Mouse (Mus musculus) embryo, embryonic 9.5 days (tissue): ENCODE data around the gene Ldlr.
"Not testable (repeated sequence)": the region's sequence is repeated elsewhere in the genome, so short reads cannot be mapped to it uniquely, and the experiment has no call there.

Experiments
- DNase-seq: peaks from one replicate; pipeline ENCODE4 v3.0.0-alpha.2; 2017; ENCODE audit errors: extremely low spot score

The Ldlr gene

DNA sequence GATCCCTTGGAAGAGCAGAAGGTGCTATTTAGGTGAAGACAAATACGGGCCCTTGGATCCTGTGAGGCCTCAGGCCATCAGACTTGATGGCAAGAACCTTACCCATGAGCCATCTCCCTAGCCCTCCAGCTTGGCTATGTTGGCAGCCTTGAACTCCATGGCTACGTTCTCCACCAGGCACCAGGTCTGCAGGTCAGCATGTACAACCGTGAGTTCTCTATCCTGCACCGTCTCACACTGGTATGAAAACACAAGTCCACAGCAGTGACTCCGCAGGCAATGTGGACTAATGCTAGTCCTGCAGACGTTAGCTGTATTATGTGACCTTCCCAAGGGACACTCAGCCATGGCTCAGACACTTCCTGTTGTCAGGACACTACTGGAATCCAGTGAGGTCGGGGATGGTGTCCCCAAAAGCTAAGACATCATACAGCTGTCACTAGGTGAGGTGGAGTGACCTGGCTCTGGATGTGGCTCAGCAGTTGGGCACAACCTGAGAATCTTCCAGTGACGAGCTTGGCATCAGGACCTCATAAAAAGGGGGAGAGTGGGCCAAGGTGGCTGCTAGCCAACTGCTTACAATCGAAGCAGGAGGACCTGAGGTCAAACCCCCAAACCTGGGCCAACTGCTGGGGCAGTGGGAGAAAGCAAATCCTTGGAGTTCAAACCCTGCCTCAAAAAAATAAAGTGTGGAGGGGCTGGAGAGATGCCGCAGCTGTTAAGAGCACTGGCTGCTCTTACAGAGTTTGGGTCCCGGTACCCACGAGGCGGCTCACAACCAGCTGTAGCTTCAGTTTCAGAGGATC, 31.4 kb downstream of the Ldlr start:
- DNase-seq = no peak

DNA sequence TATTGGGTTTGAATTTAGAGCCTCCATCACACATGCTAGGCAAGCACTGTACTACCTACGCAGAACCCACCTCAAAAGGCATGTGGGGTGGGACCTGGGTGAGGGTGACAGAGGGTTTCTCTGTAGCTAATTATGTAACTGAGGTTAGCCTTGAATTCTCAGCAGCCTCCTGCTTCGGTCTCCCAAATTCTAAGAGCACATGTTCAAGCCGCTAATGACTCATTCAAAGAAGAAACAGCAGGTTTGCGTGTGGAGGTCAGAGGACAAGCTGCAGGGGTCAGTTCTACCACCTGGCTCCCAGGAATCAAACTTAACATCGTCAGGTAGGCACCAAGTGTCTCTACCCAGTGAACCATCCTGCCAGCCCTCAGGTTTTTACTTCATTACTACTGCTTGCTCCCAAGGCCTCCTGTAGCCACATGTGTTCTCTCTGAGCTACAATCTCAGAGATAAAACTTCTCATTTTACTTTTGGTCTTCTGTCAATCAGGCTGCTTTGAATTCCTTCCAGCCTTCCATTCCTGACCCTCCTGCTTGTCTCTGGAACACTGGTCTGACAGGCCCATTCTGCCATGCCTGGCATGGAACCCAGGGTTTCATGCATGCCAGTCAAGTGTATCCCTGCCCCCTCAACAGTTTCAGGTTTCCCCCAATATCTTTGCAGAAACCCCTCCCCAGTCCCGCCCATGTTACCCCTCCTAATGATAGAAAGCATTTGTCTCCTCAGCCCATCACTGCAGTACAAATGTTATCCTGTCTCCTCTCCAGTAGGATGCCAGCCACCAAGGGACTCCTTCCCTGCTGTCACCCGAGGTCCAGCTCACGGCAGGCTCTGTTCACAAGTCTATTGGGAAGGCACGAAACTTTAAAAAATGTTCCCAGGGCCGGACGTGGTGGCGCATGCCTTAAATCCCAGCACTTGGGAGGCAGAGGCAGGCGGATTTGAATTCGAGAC, 35.6 kb downstream of the Ldlr start:
- peak; percentile 25 for DNase-seq

DNA sequence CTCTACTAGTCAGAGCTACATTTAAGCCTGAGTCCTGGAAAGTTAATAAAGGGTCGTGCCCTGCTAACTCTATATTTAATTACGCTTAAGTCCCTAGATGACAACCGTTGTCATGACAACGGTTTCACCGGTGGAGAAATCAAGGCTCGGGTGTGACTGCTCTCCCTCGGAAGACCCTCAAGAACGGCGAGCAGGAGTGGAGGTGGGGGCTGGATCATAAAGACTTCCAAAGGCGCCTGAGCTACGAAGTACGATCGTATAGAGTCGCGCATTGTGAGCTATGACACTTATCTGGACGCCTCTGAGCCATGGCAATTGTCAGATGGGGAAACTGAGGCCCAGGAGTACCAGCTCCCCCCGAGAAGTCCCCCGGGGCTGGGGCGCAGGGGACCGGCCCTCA, 36.4 kb downstream of the Ldlr start:
- DNase-seq = no peak

DNA sequence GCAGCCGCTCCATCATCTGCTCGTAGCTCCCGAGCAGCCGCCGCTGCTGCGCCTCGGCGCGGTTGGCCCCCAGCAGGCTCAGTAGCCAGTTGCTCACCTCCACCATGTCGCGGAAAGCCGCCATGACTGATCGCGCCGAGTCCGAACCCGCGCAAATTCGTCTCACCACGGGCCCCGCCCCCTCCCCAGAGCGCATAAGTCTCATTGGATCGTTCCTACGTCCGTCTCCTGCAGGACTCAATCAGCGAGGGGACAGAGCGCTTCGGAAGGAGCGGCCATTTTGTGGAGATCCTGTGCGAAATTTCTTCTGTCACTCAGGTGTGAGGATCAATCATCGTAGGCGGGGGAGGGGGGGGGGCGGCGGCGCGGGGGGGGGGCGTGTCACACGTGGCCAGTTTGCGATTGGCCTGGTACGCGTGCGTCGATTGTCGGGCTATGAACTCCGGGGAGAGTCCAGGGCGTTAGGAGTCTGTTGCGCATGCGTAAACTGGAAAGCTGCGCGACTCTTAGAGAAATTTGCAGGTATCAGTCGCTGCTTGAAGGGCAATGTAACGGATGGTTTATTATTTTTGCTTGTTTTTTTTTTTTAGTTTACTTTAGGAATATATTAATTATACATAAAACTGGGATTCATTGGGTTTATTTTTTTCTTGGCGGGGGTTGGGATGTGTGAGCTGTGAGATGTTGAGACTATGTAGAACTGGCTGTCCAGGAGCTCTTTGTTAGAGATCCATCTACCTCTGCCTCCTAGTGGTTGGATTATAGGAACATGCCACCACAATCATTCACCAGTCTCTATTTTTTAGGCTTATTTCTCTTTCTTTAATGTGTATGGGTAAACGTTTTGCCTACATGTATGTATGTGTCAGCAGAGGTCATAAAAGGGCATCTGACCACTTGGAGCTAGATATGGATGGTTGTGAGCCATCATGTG, 37.1 kb downstream of the Ldlr start, which contains the start of gene Spc24:
Gene Spc24 (minus strand): TSS at position 149 of the 934 bp plus-strand sequence.
- peak; percentile 98 for DNase-seq

DNA sequence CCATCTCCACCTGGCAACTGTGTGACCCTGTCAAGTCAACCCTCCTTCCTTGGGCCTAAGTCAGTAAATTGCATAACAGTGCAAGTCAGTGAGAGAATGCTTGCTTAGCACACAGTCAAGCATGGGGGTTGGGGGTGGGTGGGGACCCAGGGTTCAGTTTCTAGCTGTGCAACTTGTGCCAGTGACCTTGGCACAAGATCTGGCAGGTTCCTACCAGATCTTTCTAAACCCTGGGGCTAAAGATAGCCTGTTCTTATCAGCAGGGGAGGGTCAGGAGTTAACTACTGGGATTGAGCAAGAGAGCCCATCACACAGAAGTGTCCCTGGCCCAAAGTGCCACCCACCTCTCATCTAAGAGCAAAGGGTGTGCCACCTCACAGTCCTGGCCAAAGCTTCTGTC, 38.9 kb downstream of the Ldlr start:
- DNase-seq = no peak

DNA sequence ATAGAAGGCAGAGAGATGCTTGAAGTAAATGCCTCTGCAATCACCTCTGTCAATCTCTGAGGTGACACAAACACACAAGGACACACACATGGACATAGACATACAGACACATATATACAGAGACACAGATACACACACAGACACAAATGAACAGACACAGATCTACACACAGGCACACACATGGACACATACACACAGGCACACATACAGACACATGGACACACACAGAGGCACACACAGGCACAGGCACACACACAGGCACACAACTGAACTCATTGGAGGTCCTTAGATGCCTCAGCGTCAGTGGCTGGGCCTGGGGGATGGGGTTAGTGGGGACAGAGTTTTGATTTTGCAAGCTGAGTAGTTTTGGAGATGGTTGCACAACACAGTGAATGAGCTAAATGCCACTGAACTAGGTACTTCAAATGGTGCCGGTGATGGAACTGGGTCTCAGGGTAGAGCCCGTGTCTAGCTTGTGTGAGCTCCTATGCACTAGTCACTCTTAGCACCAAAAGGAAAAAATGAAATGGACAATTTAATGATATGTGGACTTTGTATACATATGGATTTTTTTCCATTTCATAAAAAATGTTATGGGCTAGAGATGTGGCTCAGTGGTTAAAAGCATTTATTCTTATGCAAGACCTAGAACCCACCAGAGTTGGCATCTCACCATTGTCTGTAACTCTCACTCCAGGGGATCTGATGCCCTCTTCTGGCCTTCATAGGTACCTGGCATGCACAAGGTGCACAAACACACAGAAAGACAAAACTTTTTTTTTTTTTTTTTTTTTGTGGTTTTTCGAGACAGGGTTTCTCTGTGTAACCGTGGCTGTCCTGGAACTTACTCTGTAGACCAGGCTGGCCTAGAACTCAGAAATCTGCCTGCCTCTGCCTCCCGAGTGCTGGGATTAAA, 41.1 kb downstream of the Ldlr start:
- DNase-seq = no peak

DNA sequence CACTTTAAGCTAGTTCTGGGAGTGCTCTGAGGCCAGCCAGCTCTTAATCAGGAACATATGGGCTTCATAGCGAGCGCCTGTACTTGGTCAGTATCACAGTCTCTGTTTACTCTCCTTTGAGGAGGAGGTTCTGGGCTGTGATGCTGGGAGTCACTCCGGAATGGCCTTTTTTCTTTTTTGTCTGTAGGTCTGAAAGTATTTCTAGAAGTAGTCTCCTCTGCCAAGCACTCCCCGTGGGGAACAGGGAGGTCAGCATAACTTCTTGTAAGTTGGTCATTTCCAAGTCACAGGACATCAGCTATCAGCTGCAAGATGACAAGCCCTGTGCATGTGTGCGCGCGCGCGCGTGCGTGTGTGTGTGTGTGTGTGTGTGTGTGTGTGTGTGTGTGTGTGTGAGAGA, 44.6 kb downstream of the Ldlr start:
- DNase-seq = no peak

DNA sequence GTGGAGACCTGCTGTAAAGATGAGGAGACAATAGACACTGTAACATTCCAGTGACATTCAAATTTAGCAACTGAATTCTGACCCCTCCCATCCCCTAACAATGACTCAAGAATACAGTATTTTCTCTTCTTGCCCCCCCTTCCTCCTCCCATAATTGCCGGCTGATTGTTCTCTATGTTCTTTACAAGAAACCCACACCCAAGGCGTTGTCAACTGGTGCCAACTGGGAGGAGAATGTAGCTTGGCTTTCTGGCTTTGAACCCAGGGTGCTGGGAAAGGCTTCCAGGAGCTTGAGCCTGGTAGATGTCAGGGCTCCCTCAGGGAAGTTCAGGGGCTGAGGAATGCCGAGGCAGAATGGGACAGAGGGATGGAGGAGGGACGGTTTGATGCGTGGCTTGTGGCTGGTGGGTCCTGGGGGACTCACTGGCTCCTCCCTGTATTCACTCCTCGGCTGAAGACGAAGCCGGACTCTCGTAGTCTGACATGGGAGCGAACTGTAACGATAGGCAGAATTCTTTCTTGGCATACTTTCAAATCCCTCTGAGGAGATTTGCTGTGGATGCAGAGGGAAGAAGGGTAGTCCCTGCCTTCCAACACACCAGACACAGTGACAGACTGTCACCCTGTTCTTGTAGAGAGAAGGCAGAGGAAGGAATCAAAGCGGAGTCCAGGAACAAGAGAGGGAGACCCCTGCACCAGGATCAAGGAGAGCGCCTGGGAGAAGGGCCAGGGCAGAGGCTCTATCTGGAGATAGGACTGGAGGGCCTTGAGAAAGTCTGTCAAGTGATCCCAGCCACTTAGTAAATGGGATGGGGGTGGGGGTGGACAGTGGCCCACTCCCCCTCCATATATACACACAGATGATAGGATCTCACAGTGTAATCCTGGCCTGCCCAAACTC, 45.5 kb downstream of the Ldlr start:
- no peak for DNase-seq

DNA sequence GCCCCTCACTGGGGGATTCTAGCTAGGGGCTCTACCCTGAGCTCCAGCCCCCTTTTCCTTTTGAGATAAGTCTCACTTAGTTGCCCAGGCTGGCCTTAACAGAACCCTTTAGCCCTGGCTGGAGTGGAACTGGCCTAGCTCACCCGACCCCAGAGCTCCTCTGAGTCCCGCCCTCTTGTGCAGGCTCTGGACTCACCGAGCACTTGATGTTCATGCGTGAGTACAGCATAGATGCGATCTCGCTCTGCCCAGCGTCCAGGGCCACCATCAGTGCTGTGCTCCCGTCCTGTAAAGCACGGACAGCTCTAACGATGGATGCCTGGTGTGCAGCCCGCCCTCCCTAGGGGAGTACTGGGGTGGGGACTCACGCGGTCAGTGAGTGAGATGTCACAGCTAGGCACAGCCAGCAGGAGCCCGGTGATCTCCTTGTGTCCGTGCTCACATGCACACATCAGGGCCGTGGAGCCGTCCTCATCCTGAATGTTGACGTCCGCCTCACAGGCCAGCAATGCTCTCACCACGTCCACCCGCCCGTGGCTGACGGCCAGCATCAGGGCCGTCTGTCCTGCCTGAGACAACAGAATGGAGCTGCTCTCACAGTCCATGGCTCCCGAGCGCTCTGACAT, 46.4 kb downstream of the Ldlr start:
- no peak for DNase-seq

DNA sequence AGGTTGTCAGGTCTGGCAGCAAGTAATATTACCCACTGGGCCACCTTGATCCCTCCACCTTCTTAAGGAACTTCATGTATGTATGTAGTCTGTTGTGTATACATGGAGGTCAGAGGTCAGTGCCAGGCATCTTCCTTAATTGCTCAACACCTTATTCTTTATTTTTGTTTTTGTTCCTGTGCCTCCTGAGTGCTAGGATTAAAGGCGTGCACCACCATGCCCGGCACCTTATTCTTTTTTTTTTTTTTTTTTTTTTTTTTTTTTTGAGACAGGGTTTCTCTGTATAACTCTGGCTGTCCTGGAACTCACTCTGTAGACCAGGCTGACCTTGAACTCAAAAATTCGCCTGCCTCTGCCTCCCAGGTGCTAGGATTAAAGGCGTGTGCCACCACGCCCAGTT, 50.1 kb downstream of the Ldlr start:
- DNase-seq = not testable (repeated sequence)

DNA sequence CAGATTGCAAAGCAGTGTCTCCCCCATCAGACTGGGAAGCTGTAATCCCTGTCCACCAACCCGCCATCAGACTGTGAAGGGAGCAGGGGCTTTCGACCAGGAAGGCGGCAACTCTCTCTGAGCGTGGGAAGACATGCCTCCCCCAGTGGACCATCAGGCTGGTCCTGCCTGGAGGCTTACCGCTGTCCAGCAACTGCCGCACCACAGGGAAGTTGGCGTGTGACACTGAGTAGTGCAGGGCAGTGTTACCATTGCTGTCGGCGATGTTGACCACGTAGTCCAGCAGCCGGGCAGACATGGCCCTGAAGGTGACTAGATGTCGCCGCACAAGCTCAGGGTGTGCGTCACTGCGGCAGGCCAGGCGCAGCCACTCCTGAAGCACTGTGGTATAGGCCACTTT, 51.1 kb downstream of the Ldlr start:
- DNase-seq = no peak

DNA sequence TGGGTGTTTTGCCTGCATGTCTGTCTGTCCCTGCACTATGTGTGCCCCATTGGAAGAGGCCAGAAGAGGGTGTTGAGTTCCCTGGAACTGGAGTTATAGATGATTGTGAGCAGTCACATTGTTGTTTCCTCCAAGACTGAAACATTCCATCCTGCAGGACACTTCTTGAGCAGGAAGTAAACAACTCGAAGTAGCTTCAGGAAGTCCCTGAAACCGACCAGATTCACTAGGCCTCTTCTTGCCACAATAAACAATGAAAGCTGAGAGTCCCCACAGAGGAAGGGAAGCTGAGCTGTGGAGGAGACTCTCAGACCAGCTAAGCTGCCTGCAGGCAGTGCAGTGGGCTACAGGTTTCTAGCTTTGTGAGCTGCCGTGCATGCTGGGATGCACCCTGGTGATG, 54.4 kb downstream of the Ldlr start:
- no peak for DNase-seq

DNA sequence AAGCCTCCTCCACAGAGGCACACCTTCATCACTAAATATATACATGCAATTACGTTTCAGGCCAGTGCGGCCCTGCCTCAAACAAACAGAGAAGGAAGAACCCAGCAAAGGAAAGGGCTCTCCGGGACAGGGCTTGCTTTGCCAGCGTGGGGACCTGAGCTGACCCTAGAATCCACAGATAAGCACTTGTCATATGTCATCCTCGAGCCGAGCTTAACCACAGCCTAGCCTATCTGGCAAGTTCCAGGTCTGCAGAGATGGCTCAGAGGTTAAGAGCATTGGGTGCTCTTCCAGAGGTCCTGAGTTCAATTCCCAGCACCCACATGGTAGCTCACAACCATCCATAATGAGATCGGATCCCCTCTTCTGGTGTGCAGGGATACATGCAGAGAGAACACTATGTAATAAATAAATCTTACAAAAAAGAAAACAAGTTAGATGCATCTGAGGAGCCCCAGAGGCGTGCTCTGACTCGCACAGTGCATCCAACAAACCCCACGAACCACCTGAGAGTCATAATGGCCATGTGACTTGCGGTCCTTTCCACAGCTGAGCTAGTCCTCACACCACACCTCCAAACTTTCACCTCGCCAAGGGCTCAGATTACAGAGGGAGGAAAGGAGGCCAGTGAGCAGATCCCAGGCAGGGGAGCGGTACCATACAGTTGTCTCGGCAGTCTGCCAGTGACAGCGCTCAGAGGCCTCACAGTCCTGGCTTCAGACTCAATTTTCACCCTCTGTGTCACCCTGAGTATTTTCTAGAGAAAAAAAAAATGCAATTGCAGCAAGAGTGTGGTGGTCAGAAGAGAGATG, 58.6 kb downstream of the Ldlr start:
- no peak for DNase-seq

DNA sequence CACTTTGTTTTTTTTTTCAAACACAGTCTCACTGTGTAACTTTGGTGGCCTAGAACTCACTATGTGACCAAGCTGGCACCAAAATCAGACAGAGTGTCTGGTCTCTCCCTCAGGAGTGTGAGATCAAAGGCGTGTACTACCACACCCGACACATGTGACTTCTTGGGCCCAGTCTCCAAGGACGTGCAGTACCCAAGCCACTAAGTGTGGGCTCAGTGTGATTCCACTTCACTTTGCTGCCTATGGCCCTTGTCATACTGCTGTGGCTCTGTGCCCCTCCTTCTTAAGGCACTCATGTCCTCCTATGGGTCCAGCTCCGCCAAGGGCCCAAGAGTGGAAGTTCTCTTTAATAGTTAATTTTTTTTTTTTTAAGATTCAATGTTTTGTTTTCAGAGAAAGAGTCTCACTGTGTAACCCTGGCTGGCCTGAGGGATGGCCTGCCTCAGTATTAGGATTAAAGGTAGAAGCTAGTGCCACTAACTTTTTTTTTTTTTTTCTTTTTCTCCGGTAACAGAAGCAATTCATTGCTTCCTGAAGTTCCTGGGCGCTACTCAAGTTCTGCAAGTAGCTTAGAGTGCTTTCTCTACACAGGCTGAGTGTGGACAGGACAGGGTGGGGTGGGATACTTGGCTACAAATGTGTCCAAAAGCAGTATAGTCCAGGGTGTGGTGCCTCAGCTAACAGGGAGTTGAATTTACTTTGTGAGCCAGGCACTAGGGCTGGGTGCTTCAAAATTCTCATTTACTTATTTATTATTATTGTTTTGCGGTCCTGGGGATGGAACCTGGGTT, 61.4 kb downstream of the Ldlr start:
- DNase-seq = no peak

DNA sequence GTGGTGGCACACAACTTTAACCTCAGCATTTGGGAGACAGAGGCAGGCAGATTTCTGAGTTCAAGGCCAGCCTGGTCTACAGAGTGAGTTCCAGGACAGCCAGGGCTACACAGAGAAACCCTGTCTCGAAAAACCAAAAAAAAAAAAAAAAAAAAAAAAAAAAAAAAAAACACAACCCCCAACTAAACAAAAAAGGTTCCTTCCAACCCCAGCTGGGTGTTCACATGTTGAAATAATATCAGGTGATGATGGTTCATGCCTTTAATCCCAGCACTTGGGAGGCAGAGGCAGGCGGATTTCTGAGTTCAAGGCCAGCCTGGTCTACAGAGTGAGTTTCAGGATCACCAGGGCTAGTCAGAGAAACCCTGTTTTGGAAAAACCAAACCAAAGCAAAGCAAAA, 63.0 kb downstream of the Ldlr start:
- DNase-seq = not testable (repeated sequence)

DNA sequence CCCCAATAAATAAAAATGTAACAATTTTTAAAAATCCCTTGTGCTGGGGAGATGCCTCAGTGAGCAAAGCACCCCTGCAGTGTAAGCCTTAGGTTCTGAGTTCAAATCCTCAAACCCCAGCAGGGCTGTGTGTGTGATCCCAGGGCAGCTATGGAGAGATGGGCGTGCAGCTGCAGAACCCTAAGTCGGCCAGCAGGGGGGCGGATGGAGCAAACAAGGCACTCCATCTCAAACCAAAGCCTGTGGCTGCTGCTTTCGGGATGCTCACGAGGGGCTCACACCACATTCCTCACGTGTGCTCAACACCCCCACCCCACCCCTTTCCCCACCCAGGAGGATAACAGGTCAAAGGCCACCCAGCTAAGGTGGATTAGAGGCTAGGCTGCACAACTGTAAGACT, 63.6 kb downstream of the Ldlr start:
- peak; percentile 74 for DNase-seq

DNA sequence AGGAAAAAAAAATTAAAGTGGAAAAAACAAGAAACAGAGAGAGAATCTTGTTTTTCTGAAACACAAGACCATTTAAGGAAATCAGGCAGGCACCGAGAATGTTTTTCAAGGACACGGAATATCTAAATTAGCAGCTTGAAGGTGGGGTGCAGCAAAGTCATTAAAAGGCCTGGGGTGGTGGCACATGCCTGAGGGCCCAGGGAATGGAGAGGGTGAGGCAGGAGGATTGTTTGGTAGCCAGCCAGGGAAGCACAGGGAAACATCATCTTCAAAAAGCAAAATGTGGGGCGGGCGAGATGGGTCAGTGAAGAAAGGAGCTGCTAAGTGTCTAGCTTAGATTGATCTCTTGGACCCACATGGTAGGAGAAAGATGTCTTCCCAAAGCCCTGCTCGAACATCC, 64.4 kb downstream of the Ldlr start:
- DNase-seq = no peak
